Mouse (Mus musculus) megakaryocyte, adult 5-6 weeks (primary cell): ENCODE results near the gene Nell2. TPM values are rescaled to one million over a fixed set of nuclear protein-coding genes. Genes with fewer than 3 reads are reported as not detected.
"Not testable (repeated sequence)": the region's sequence is repeated elsewhere in the genome, so short reads cannot be mapped to it uniquely, and the experiment has no call there.

Experiments
- ATAC-seq: 2 replicates; pipeline ENCODE4 v1.8.0; 2016; ENCODE audit warnings: mild to moderate bottlenecking, inconsistent platforms; ENCODE audit not compliant: poor library complexity, severe bottlenecking
- total RNA-seq, 2 experiments: library from RNA; stranded (forward) in 1 of 2; stranded (reverse) in 1 of 2; fragments of 153-499, 151-499 nt in 1 of 2; fragments of 221-1000, 200-1000 nt in 1 of 2; gene quantifications; 2 replicates each; pipeline versions ENCODE4 v1.2.3 to v1.2.4; 2015 to 2017

Nell2 gene
- total RNA-seq, 2 experiments from 2014 or later, result not detected

DNA sequence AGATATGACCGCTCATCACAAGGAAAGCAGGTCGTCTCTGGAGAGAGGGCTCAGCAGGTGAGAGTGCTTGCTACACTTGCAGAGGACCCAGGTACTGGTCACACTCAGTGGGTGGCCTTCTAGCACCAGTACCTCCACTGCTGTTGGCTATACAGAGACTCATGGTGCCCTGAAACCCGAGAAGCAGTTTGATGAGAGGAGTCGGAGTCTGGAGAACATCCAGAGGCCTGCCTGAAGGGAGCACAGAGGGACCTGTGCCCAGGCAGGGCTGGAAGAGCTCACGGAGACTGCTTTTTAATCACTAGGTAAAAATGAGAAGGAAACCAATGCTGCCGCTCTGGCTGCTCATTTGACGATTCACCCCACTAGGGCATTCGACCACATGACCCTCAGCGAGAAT is 271.2 kb downstream of the Nell2 start:
- ATAC-seq, result no peak

DNA sequence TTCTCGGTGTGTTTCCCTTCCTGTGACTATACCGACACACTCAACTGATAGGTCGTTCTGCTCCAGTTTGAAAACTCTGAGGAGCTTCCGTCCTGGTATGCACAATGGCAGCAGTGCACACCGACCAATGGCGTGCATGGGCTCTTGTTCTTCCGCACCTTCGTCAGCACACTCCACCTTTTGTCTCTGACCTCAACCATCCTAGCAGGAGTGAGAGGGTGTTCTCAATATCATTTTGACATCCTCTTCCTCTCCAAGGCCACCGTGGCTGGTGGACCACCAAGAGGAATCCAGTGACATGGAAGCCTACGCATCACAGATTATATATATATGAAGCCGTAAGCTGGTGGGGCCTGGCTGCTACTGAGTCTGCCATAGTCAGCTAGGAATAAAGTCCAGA is 282.8 kb downstream of the Nell2 start:
- ATAC-seq, result no peak

- no peak for ATAC-seq
Measured at GRCm38 (mm10) chr15:95243876-95244275, 284.5 kb downstream of the Nell2 start.

DNA sequence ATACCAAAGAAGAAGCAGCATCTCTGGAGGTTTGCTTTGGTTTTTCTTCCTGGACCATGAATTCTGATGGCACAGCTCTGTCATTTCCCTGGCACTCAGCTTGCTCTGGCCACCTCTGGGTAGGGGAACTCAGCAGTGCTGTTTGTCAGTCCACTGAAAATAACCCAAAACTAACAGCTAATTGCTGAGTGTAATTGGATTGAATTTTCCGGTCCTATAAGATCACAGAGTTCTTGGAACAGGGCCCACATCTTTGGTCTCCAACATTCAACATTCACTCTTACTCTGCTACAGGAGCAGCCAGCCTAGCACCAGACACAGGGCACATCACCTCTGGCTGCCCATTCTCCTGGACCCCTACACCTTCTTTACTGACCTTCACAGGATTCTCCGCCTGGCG is 287.2 kb downstream of the Nell2 start:
- no peak for ATAC-seq

DNA sequence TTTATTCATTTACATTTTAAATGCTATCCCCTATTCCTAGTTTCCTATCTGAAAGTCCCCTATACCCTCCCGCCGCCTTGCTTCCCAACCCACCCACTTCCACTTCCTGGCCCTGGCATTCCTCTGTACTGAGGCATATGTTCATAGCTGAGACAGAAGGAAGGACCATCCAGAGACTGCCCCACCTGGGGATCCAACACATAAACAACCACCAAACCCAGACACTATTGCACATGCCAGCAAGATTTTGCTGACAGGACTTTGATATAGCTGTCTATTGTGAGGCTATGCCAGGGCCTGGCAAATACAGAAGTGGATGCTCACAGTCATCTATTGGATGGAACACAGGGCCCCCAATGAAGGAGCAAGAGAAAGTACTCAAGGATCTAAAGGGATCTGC is 291.3 kb downstream of the Nell2 start:
- ATAC-seq, result not testable (repeated sequence)

GRCm38 (mm10) chr15:95236509-95236908 is 291.9 kb downstream of the Nell2 start:
- ATAC-seq, result no peak

DNA sequence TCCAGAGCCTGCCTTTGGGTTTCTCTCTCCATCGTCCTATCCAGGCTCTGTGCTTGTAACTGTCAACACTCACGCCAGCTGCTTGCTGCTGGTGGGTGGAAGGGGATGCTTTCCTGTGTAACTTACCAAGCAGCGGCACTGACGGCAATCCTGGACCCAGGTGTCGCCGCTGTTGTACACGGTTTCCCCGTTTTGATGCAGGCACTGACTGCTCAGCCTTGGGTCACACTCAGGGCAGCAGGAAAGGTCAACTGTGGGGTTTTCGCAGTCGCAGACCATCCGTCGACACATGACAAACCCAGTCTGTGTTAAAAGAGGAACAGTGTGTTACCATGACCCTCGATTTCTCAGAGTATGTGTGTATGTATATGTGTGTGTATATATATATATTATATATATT is 297.2 kb downstream of the Nell2 start:
- ATAC-seq, result no peak

DNA sequence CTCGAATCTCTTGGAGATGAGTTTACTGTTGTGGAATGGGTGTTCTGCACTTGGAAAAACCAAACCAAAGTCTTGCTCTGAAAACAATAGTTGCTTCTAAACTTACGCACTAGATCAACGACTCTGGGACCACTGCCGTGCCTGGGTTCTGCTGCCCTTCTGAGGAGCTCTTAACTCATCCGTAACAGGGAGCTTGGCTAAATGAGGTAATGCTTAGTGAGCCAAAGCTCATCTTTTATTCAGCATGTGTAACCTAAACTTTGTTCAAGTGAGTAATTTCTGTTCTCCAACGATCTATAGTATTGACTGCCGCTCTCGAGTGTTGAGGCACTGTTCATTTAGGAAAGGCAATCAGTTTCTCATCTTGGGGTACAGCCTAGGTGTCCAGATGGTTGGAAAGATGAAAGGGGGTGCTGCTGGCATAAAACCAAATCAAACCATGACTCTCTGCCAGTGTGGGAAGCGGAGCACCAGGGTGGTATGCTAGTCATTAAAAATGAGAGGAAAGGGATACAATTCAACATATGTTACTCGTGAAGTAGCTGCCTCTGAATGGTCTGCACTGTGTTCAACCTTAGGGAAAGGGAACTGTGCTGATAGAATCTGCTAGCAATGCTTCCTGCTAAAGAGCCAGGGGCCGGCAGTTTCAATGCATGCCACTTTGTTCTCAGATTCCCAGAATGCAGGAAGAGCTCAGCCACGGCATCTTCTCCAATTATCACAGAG is 311.6 kb downstream of the Nell2 start:
- no peak for ATAC-seq

- no peak for ATAC-seq
Measured at GRCm38 (mm10) chr15:95210551-95210950, 317.8 kb downstream of the Nell2 start.

DNA sequence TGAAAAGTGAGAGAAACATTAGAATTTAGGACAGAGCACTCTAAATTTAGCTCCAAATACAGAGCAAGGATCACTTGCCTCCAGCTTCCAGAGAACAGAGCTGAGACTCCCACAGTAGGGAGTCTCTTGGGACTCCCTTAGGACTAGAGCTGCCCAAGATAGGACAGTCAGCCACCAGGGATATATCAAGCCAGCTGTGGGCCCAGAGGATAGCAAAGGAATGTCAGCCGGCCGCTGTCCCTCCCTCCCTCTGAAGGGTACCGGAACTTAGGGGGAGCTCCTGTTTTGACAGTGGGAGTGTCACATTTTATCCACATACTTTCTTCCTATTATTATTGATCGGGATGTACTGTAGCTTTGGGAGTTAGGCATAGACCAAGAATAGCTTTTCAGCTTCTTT is 319.2 kb downstream of the Nell2 start:
- no peak for ATAC-seq

- ATAC-seq, result no peak
Measured at GRCm38 (mm10) chr15:95193661-95194280, 334.6 kb downstream of the Nell2 start.

- ATAC-seq, result no peak
Measured at GRCm38 (mm10) chr15:95192951-95193350, 335.4 kb downstream of the Nell2 start.

GRCm38 (mm10) chr15:95186226-95186625 is 342.1 kb downstream of the Nell2 start:
- ATAC-seq, result no peak

DNA sequence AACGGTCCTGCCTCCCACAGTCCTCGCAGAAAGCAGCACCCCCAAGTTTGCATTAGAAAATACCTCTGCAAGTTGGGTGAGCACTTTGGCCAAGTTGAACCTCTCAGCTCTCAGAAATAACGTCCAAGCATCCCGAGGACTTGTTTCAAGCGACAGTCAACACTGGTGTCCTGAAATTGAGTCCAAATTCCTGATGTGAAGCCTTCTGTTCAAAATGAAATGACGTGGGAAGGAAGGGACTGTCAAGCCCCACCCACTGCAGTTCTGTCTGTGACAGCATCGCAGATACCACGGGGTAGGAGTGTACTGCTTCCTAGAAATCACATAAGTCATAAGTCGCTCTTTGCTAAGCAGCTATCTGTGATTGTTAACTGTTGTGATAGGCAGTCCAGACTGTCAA is 342.9 kb downstream of the Nell2 start:
- ATAC-seq, result no peak

DNA sequence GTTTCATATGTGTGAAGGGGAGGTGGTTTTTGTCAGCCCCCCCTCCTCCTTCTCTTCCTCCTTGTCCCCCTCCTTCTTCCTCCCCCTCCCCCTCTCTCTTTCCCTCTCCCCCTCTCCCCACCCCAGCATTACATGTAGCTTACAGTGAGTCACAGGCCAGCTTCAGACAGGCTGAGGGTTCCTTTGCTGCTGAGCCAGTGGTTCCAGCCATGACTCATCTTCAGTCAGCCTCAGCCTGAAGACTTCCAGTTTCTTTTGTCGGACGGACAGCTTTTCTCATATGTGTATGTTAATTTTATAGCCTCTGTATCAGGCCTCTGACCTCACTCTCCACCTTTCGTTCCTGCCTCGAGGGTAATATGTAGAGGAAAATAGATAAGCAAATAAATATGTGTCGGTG is 344.9 kb downstream of the Nell2 start:
- ATAC-seq, result no peak

- ATAC-seq, result no peak
Measured at GRCm38 (mm10) chr15:95156828-95157227, 371.5 kb downstream of the Nell2 start.

- no peak for ATAC-seq
Measured at GRCm38 (mm10) chr15:95145118-95145517, 383.2 kb downstream of the Nell2 start.

DNA sequence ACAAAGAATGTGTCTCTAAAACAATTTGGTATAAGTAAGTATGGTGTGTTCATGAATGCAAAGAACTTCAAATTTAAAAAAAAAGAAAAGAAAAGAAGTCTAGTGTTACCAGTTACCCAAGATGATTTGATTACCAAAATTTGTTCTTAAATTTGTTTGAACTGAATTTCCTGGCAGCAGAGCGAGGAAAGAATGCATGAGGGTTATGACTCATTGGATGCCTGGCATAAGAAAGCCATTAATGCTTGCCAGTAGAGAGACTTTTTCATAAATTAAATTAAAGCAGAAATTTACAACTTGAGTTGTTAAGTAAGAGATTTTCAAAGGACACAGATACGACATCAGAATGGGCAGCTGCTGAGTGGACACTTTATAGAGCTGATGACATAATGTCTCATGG is 384.2 kb downstream of the Nell2 start:
- no peak for ATAC-seq

DNA sequence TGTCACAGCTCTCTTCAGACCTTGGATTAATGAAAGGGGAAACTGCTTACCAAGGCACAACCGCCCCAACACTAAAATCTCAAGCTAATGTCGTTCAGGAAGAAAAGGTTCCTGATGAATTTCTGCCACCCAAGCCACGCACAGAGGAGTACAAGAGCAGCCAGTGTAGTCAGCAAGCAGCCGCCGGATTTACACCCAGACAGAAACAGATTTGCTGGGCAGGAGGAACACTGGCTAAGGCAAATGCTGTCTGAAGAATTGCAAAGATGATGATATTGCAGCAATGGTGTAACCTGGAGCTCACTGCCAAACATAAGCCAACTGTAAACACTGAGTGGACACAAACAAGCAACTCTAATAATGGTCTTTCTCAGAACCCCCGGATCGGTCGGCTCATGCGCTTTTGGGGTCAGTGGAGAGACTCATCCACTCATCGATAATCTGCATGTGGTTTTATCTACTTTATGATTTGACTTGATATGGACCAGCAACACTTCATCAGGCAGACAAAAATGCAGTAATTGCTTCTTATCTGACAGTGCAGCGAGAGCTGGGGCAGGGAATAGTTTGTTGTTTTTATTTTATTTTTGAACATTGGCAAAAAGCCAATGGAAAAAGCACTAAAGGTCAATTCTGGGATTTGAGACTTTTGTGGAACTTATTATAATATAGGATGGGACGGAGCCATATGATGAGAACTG is 389.5 kb downstream of the Nell2 start:
- no peak for ATAC-seq

- ATAC-seq, result no peak
Measured at GRCm38 (mm10) chr15:95137018-95137810, 391.1 kb downstream of the Nell2 start.

GRCm38 (mm10) chr15:95135926-95136609 is 392.3 kb downstream of the Nell2 start:
- ATAC-seq, result no peak
